Mouse (Mus musculus) neural tube, embryonic 14.5 days (tissue): ENCODE measurements around the gene Pcsk2. TPM values are rescaled to one million over a fixed set of nuclear protein-coding genes. Genes with fewer than 3 reads are reported as not detected.

Experiments
- ATAC-seq: fragments of 200-750 bp; cut with Nextera tagmentation; 2 replicates; pipeline ENCODE4 v1.8.0; 2017; ENCODE audit warnings: low read depth, mild to moderate bottlenecking, moderate TSS enrichment, moderate library complexity
- H3K27ac ChIP-seq: fragments of 300-500 bp; sonication (generic); 2 replicates; pipeline ENCODE4 v1.5.1; 2014; ENCODE audit warnings: low read depth, mild to moderate bottlenecking, control low read depth, low read length, moderate library complexity, mixed read lengths
- H3K27me3 ChIP-seq: fragments of 300-500 bp; sonication (generic); 2 replicates; pipeline ENCODE4 v1.6.1; 2014; ENCODE audit warnings: low read length; ENCODE audit not compliant: control insufficient read depth, insufficient read depth
- H3K36me3 ChIP-seq: fragments of 300-500 bp; sonication (generic); 2 replicates; pipeline ENCODE4 v1.6.1; 2014; ENCODE audit warnings: low read length, mixed read lengths; ENCODE audit not compliant: control insufficient read depth, insufficient read depth
- H3K4me1 ChIP-seq: fragments of 300-500 bp; sonication (generic); 2 replicates; pipeline ENCODE4 v1.6.1; 2014; ENCODE audit warnings: low read length; ENCODE audit not compliant: control insufficient read depth, insufficient read depth
- H3K4me2 ChIP-seq: fragments of 300-500 bp; sonication (generic); 2 replicates; pipeline ENCODE4 v1.6.1; 2014; ENCODE audit warnings: mild to moderate bottlenecking, low read depth, low read length, control low read depth
- H3K4me3 ChIP-seq: fragments of 300-500 bp; sonication (generic); 2 replicates; pipeline ENCODE4 v1.5.1; 2014; ENCODE audit warnings: low read depth, low read length, control low read depth, mixed read lengths
- H3K9ac ChIP-seq: fragments of 300-500 bp; sonication (generic); replicated peaks from 2 replicates; pipeline ENCODE4 v1.6.1; 2014; ENCODE audit warnings: low read depth, mild to moderate bottlenecking, control low read depth, low read length, mixed read lengths
- H3K9me3 ChIP-seq: fragments of 300-500 bp; sonication (generic); 2 replicates; pipeline ENCODE4 v1.6.1; 2016; ENCODE audit warnings: low read length; ENCODE audit not compliant: control insufficient read depth
- WGBS: fragments of 180-500 bp; shearing (Covaris S2); extraction: QIAGEN DNeasy Blood & Tissue Kit; methylation state at CpG from one replicate; pipeline ENCODE4 v1.1.7; 2014; 5-methylcytosine and 5-hydroxymethylcytosine counted together
- polyA plus RNA-seq: library from polyadenylated mRNA; unstranded; fragments of >200 nt; fragmentation: Nextera tagmentation; extraction: Ambion mirVana; gene quantifications from 2 replicates; pipeline ENCODE4 v1.2.1, GENCODE M21; 2014

Gene Pcsk2
- polyA plus RNA-seq, result 36.8 and 37.4 TPM in 2 replicates

- peaks cover 6% of the 10 kb centered on the region; the same call in 1 of the 2 replicates for H3K27me3 ChIP-seq
- H3K9me3 ChIP-seq, result no peaks in the 10 kb centered on the region
- peak within 1 kb of the TSS; percentile 51 for H3K4me3 ChIP-seq
- WGBS, result 0% methylated on average over 23 of the region's 51 CpGs
- H3K4me2 ChIP-seq, result peak within 1 kb of the TSS; percentile 74
- peak; percentile 97 for ATAC-seq
- H3K36me3 ChIP-seq, result no peaks in the 10 kb centered on the region
- peak within 1 kb of the TSS; percentile 87 for H3K27ac ChIP-seq
- peak within 1 kb of the TSS; percentile 68 for H3K9ac ChIP-seq
- H3K4me1 ChIP-seq, result no peaks in the 10 kb centered on the region; the same call in 1 of the 2 replicates
These were observed at the start of gene Pcsk2 for GRCm38 (mm10) chr2:143545758-143546246. Gene Pcsk2 (plus strand): TSS chr2:143546156.

GRCm38 (mm10) chr2:143500845-143501244, 45.1 kb upstream of the Pcsk2 start:
- no peak overlapping the region for H3K4me2 ChIP-seq
- ATAC-seq, result no peak
- H3K9ac ChIP-seq, result no peak overlapping the region
- no peaks in the 10 kb centered on the region for H3K27me3 ChIP-seq
- no peak overlapping the region for H3K27ac ChIP-seq
- no peaks in the 10 kb centered on the region for H3K4me1 ChIP-seq
- H3K4me3 ChIP-seq, result no peak overlapping the region
- no peaks in the 10 kb centered on the region for H3K36me3 ChIP-seq
- no peaks in the 10 kb centered on the region for H3K9me3 ChIP-seq
- whole genome bisulfite sequencing, result 88% methylated on average over 9 of the region's 9 CpGs

GRCm38 (mm10) chr2:143501760-143502159, 44.2 kb upstream of the Pcsk2 start:
- Histone ChIP-seq H3K4me1 (no peaks in the 10 kb centered on the region), H3K27me3 (no peaks in the 10 kb centered on the region), H3K9me3 (no peaks in the 10 kb centered on the region), H3K4me3 (no peak overlapping the region), H3K9ac (no peak overlapping the region), H3K4me2 (no peak overlapping the region), H3K27ac (no peak overlapping the region), H3K36me3 (no peaks in the 10 kb centered on the region)
- ATAC-seq, result no peak
- 61% methylated on average over 5 of the region's 5 CpGs for WGBS

- Histone ChIP-seq H3K9me3 (no peaks in the 10 kb centered on the region), H3K27me3 (no peaks in the 10 kb centered on the region), H3K4me1 (no peaks in the 10 kb centered on the region), H3K9ac (no peak overlapping the region), H3K27ac (no peak overlapping the region), H3K4me2 (no peak overlapping the region), H3K4me3 (no peak overlapping the region), H3K36me3 (no peaks in the 10 kb centered on the region)
- 80% methylated on average over 3 of the region's 3 CpGs for WGBS
- no peak for ATAC-seq
These were observed 43.8 kb upstream of the Pcsk2 start for GRCm38 (mm10) chr2:143502203-143502602.

GRCm38 (mm10) chr2:143536485-143536884, 9.5 kb upstream of the Pcsk2 start:
- Histone ChIP-seq H3K27ac (no peak overlapping the region), H3K36me3 (no peaks in the 10 kb centered on the region), H3K27me3 (no peaks in the 10 kb centered on the region), H3K9ac (no peak overlapping the region), H3K4me2 (no peak overlapping the region), H3K4me3 (no peak overlapping the region), H3K9me3 (no peaks in the 10 kb centered on the region), H3K4me1 (no peaks in the 10 kb centered on the region)
- ATAC-seq, result no peak
- 11% methylated on average over 3 of the region's 3 CpGs for WGBS

- peak overlapping the region; percentile 51 for H3K4me3 ChIP-seq
- no peaks in the 10 kb centered on the region for H3K9me3 ChIP-seq
- H3K4me1 ChIP-seq, result no peaks in the 10 kb centered on the region; the same call in 1 of the 2 replicates
- WGBS, result 2% methylated on average over 7 of the region's 7 CpGs
- H3K27me3 ChIP-seq, result peaks cover 6% of the 10 kb centered on the region; the same call in 1 of the 2 replicates
- peak overlapping the region; percentile 87 for H3K27ac ChIP-seq
- H3K4me2 ChIP-seq, result peak overlapping the region; percentile 74
- ATAC-seq, result peak; percentile 22
- H3K36me3 ChIP-seq, result no peaks in the 10 kb centered on the region
- H3K9ac ChIP-seq, result peak overlapping the region; percentile 68
These were observed 631 bp upstream of the Pcsk2 start for GRCm38 (mm10) chr2:143545299-143545751.

GRCm38 (mm10) chr2:143546412-143547211, 656 bp downstream of the Pcsk2 start:
- no peaks in the 10 kb centered on the region; the same call in 1 of the 2 replicates for H3K4me1 ChIP-seq
- H3K27ac ChIP-seq, result peak overlapping the region; percentile 87
- under 1% methylated on average over 33 of the region's 33 CpGs for whole genome bisulfite sequencing
- peak overlapping the region; percentile 68 for H3K9ac ChIP-seq
- H3K4me2 ChIP-seq, result peak overlapping the region; percentile 74
- no peaks in the 10 kb centered on the region for H3K9me3 ChIP-seq
- no peaks in the 10 kb centered on the region for H3K36me3 ChIP-seq
- ATAC-seq, result no peak
- H3K27me3 ChIP-seq, result peaks cover 6% of the 10 kb centered on the region; the same call in 1 of the 2 replicates
- H3K4me3 ChIP-seq, result peak overlapping the region; percentile 51

- no peak for ATAC-seq
- Histone ChIP-seq H3K4me3 (peak overlapping the region; percentile 51), H3K27ac (no peak overlapping the region), H3K36me3 (no peaks in the 10 kb centered on the region), H3K9me3 (no peaks in the 10 kb centered on the region), H3K4me1 (no peaks in the 10 kb centered on the region; the same call in 1 of the 2 replicates), H3K27me3 (peaks cover 6% of the 10 kb centered on the region; the same call in 1 of the 2 replicates), H3K4me2 (peak overlapping the region; percentile 74), H3K9ac (peak overlapping the region; percentile 68)
- WGBS, result 1% methylated on average over 32 of the region's 32 CpGs
These were observed 1.5 kb downstream of the Pcsk2 start for GRCm38 (mm10) chr2:143547251-143548090.
